Mouse (Mus musculus) hindlimb bud, embryonic 11.5 days (tissue): ENCODE results near the gene Cbx5.
A peak's percentile ranks its signal among the peaks of the same experiment; 100 is the strongest.

Experiments used
- DNase-seq: peaks from one replicate; pipeline ENCODE4 v3.0.0-alpha.2; 2012; ENCODE audit warnings: low read depth, low spot score; ENCODE audit errors: extremely low spot score

The Cbx5 gene

DNA sequence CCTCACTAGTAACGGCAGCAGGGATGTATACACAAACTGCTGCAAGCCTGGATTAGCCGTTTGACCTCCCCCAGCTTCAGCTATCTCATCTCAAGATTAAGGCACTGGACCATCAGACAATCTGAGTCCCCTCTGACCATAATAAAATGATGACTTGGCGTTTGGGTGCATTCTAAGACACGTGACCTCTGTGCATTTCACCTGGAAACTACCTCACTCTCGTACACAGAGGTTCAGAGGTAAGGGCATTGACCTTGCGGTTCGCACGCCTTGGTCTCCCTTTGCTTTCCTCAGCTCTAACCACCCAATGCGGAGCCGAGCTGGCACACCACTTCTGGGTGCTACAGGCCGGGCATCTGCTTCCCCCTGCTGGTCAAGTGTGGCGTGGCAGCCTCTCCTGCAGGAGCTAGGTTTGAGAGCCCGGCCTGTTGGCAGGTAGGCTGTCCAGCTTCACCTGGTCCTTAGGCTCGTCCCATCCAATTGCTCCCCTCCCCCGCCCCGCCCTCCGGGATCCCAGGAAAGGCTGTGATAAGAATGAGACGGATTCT lies 62.7 kb downstream of the Cbx5 start:
- no peak for DNase-seq

GRCm38 (mm10) chr15:103173251-103173650 lies 66.4 kb downstream of the Cbx5 start:
- no peak for DNase-seq

DNA sequence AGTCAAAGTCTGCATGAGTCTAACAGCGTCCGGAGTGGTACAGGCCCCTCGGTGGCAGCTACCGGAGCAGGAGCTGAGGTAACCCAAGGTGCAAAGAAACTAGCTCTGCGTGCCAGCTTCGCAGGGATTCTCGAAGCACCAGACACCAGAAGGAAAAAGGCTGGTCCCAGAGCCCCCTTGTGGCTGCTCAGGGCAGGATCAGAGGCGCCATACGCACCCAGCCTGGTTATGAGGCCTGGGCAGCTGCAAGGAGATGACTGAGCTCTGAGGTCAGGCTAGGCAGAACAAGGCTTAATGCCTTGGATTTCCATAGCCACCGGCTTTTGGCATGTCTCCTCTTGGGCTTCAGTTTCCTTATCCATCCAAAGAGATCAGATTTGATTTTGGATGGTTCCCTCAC lies 67.1 kb downstream of the Cbx5 start:
- no peak for DNase-seq

DNA sequence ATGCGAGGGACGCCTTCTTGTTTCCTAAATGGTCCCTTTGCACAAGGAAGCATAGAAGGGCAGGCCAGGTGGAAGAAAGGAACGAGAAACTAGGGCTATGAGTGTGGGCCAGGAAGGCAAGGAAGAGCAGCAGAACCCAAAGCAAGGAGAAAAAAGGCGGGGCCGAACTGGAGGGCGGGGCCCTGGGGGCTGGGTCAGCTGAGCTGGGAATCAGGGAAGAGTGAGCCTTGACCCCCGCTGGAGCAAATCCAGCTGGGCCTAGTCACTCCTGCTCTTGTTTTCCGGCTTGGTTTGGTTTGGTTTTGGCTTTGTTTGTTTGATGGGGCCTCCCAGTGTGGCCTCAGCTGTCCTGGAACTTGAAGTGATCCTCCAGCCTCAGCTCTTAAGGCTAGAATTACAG lies 68.3 kb downstream of the Cbx5 start:
- no peak for DNase-seq

GRCm38 (mm10) chr15:103170316-103170679 lies 69.3 kb downstream of the Cbx5 start:
- DNase-seq: no peak

- DNase-seq: no peak
These were observed 69.9 kb downstream of the Cbx5 start for GRCm38 (mm10) chr15:103169612-103170315.

DNA sequence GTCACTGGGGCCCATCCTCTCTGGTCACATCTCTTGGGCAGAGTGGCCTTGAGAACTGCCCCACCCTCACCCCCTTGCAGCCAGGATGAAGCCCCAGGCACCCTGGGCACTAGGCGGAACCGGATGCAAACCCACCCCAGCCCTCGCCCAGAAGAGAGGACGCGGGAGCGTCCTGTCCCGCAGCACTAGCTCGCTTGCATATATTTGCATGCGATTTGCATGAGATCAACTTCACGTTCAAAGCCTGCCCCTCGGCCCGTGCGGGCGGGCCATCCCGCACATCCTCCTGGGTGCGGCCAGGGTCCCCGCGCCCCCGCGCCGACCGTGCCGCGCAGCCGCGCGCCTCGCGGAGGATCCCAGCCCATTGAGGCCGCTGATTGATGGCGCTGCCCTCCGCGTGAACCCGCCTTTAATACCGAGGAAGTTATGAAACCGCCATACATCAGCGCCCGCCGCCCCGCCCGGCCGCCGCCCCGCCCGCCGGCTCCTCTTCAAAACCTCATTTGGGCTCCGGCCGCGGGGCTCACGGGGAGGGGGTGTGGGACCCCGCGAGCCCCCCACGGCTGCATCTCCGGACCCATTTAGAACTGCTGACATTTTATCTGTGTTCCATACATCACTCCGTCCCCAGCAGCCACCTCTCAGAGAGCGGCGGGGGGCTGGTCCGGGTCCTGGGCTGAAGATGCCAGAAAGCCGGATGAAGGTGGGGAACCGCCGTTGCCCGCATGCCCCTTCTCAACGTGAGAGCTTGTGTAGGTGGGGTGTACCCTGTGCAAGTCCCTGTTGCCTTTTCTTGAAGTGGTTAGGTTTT lies 70.6 kb downstream of the Cbx5 start:
- DNase-seq: no peak

DNA sequence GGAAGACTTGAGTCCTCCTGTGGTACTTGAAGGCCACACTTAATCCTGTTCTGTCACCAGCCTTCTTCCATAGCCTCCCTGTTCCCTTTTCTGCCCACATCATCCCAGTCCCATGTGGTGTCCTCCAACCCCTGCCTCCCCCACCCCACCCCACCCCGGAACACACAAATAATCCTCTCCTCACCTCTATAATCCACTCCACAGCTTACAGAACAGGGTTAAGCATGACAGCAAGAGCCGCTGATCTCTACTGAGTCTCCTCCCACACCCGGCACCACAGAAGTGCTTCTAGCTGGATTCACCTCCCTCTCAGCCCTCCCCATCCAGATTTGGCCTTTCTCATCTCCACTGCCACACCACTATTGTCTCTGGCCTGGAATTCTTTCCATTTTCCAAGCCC lies 71.8 kb downstream of the Cbx5 start:
- no peak for DNase-seq

DNA sequence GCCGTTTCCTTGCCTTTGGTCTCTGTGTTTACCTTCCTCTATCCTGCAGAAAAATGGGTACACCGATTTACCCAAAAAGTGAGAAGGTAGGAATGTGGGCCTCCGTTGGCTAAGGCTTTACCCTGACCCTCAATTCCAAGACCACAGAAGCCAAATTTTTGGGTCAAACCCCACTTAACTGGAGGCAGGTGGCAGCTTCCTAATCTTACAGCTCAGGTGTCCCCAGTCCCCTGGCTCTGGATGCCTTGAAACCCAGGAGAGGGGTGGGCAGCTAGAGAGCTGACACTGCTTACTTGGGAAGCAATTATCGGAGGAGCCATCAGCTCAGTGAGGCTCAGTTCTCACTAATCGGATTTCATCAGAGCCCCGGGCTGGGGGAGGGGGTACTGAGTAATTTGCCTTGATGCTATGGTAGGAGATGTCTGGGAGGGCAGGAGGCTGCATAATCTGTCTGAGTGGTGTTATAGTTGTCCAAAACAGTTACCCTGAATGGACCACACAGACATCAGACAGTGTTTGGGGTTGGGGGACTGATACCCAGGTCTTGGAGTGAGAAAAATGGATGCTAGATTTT lies 72.5 kb downstream of the Cbx5 start, which contains the start of gene Smug1:
Smug1 (minus strand) TSS at position 51 of the 574 bp plus-strand sequence.
- no peak for DNase-seq

DNA sequence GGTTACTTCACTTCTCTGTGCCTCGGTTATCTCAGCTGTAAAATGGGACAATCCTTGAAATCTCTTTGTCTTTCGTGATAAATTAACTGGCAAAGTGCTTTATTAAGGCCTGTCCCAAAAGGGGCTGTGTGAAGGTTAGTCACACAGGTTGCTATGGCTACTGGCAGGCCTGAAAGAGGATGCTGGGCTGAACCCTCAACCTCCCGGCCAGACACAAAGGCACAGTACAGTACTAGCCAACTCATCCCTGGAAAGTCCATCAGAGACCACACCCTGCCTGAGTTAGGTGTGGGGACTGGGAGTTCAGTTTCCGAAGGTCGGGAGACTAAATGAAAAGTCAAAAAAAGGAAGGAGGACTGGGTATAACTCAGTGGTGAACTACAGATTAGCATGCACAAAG lies 73.7 kb downstream of the Cbx5 start:
- no peak for DNase-seq

- no peak for DNase-seq
These were observed 74.2 kb downstream of the Cbx5 start for GRCm38 (mm10) chr15:103165379-103165778.

DNA sequence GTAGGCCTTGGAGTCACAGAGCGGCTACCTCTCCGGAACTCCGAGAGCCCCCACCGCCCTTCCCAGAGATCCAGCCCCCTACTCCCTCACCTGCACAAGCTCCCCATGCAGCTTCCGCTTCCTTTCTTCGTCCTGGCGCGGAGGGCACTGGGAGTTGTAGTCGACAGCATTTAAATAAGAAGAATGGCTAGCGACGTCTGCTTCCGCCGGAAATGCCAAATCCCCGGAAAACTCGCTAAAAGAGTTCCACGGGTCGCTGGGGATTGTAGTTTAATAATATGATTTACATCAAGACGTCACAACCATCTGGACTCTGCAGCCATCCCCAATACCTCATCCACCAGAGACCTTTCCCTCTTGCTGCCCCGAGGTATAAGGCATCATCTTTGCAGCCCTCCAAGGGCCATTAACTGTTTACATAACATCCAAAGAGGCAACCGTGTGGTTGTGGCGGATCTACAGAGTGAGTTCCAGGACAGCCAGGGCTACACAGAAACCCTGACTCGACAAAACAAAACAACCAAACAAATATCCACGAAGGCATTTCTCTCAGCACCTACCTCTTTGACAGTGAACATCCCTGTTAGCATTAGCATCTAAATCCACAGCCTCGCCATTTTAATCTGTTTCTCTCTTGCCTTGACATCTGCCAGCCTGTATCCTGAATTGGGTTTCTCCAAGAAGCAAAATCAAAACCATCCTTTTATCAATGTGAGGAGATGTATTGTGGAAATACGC lies 76.3 kb downstream of the Cbx5 start:
- DNase-seq: peak; percentile 91

- DNase-seq: no peak
These were observed 82.0 kb downstream of the Cbx5 start for GRCm38 (mm10) chr15:103157585-103157984.

DNA sequence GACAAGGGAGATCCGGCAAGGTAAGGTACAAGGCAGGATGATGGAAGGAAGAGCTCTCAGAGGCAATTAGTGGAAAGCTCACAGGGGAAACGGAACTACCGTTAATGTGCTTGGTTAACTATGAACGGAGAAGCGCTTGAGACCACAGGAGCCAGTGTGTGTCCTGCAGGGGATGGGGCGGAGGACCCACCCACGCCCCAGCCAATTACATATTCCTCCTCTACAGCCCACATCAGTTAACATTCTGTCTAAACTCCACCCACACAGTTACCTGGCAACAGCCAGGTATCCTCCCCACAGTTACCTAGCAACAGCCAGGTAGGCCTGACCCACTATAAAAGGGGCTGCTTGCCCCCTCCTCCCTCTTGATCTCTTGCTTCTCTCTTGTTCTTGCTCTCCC lies 82.7 kb downstream of the Cbx5 start:
- DNase-seq: no peak

- no peak for DNase-seq
These were observed 84.0 kb downstream of the Cbx5 start for GRCm38 (mm10) chr15:103155366-103156321.

- DNase-seq: no peak
These were observed 86.6 kb downstream of the Cbx5 start for GRCm38 (mm10) chr15:103152890-103153610.

DNA sequence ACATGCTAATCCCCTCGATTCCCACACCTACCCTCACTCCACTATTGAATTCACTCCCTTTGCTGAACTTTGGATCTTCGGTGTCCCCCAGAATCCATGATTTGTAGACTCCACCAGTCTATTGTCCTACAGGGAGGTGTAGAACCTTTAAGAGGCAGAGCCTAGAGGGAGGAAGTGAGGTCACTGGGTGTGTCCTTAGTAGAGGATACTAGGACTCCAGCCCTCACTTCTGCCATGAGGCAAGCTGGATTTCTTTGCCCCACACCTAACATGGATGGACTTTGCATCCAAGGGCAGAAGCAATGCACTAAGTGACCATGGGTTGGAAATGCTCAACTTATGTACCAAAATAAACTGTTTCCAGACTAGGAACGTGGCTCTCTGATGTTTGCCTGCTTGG lies 87.2 kb downstream of the Cbx5 start:
- DNase-seq: no peak

DNA sequence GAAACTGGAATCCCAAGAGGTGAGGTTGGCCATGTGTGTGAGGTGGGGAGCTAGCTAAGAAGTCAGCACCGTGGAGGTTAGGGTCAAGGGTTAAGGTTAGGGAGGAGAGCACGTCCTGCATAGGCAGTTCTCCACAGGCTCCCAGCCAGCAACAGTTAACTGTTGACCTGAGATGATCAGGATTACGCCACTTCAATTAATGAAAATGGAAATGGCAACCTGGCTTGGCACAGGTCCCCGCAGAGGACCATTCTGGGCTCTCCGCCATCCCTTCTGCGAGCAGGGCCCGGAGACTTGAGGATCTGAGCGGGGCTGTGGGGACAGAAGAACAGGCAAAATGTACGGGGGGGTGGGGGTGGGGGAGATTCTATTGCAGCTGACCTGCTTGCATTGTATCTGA lies 91.8 kb downstream of the Cbx5 start:
- DNase-seq: no peak

- DNase-seq: no peak
These were observed 92.3 kb downstream of the Cbx5 start for GRCm38 (mm10) chr15:103147422-103147690.
